Mouse (Mus musculus): ENCODE measurements around the gene Siah1a. TPM values are rescaled to one million over a fixed set of nuclear protein-coding genes. Genes with fewer than 3 reads are reported as not detected.
A peak's percentile ranks its signal among the peaks of the same experiment; 100 is the strongest.

Siah1a gene
- polyA plus RNA-seq, 1 experiment from 2014 or later: 39.7 TPM

DNA sequence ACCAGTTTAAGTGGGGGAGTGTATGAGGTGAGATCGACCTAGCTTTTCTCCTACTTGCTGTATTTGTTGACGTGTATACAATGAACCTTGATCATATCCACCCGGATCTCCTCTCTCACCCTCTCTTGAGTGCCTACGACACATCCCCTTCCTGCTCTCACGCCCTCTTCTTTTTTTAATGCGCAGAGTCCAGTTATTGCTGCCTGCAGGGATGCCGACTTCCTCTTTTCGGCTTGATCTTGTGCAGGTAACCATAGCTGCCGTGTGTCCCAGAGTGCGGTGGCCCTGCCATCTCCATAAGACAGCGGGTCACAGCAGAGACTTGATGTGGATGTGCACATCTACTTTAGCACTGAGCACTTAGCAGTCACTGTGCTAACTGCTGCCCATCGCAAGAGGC is 46.3 kb downstream of the Siah1a start:
- no peak overlapping the region for H3K4me3 ChIP-seq (ENCODE audit: control insufficient read depth in 1 of 2, insufficient read depth in 1 of 2, low read depth in 1 of 2, low read length in 2 of 2)
- no peaks in the 10 kb centered on the region for H3K9me3 ChIP-seq (ENCODE audit: control insufficient read depth, low read length)
- no peak overlapping the region for H3K27ac ChIP-seq (replicated peaks in 1 of 2; ENCODE audit: control insufficient read depth in 1 of 2, insufficient read depth in 1 of 2, low read depth in 2 of 2, low read length in 2 of 2)
- no peaks in the 10 kb centered on the region for H3K27me3 ChIP-seq (ENCODE audit: control insufficient read depth, insufficient read depth, low read length)
- no peak overlapping the region for H3K9ac ChIP-seq (ENCODE audit: low read length)
- no peak overlapping the region for H3K4me2 ChIP-seq (ENCODE audit: low read length)
- 84% methylated on average over 12 of the region's 12 CpGs for WGBS
- no peak for ATAC-seq (ENCODE audit: insufficient number of reproducible peaks, insufficient read depth, low FRiP score, low read depth)
- H3K4me1 ChIP-seq (ENCODE audit: control insufficient read depth in 2 of 2, insufficient read depth in 2 of 2, low read length in 2 of 2): peaks cover 0 to 5% of the 10 kb centered on the region in 2 experiments
- peaks cover 14% of the 10 kb centered on the region; the same call in 1 of the 2 replicates for H3K36me3 ChIP-seq (ENCODE audit: control insufficient read depth, insufficient read depth, low read length)

DNA sequence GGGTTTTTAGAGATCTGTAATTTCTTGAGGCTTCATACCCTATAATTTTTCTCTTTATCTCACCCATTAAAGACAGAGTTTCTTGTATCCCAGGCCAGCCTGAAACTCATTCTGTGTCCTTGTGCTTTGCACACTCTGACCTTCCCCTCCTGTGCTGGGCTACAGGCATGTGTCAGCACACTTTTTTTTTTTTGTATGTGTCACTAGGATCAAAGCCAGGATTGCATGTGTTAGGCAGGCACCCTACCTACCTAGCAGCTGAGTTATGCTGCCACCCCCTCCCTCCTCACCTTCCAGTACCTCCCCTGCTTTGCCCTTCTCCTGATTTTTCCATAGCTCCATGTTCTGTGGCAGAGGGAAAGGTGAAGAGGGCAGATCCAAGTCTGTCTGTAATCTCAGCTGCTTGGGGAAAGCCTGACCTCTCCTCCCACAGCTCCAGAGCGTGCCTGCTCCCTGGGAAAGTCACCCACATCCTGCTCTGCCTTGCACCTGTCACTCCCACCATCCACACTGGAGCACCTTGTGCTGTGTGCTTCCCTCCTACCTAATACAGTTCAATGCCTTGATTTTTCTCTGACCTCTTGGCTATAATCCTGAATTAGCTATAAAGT is 46.8 kb downstream of the Siah1a start:
- 28% methylated on average over 1 of the region's 1 CpGs for WGBS
- peak; percentile 35; the same call in 1 of the 2 replicates for ATAC-seq (ENCODE audit: insufficient number of reproducible peaks, insufficient read depth, low FRiP score, low read depth)
- peak overlapping the region; percentile 6 to 61; a peak in 3 of 4 replicates for H3K27ac ChIP-seq (replicated peaks in 1 of 2; ENCODE audit: control insufficient read depth in 1 of 2, insufficient read depth in 1 of 2, low read depth in 2 of 2, low read length in 2 of 2)

DNA sequence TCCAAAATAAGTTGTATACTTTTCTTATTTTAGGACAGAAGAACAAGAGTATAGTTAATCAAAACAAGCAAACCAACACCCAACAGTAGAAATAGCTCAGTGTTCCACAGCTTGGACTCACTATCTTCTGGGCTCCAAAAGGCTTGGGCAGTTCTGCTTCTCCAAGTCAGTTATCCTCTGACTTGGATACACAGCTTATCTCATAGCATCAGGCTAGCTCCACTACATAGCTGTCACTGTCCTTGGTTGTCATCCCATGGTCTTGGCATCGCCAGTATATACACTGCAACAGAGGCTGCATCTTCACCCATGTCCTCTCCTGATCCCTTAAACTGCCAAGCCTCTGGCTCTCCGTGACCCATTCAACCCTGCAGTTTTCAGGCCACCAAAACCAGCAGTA is 50.0 kb downstream of the Siah1a start:
- Histone ChIP-seq H3K27me3 (ENCODE audit: control insufficient read depth, insufficient read depth, low read length) (no peaks in the 10 kb centered on the region), H3K27ac (replicated peaks in 1 of 2; ENCODE audit: control insufficient read depth in 1 of 2, insufficient read depth in 1 of 2, low read depth in 2 of 2, low read length in 2 of 2) (no peak overlapping the region), H3K36me3 (ENCODE audit: control insufficient read depth, insufficient read depth, low read length) (peaks cover 17% of the 10 kb centered on the region; the same call in 1 of the 2 replicates), H3K4me3 (ENCODE audit: control insufficient read depth in 1 of 2, insufficient read depth in 1 of 2, low read depth in 1 of 2, low read length in 2 of 2) (no peak overlapping the region), H3K9me3 (ENCODE audit: control insufficient read depth, low read length) (no peaks in the 10 kb centered on the region), H3K4me1 (ENCODE audit: control insufficient read depth in 2 of 2, insufficient read depth in 2 of 2, low read length in 2 of 2) (peaks cover 0 to 5% of the 10 kb centered on the region in 2 experiments; a peak in 3 of 4 replicates), H3K9ac (ENCODE audit: low read length) (no peak overlapping the region), H3K4me2 (ENCODE audit: low read length) (no peak overlapping the region)
- WGBS: 92% methylated on average over 2 of the region's 2 CpGs
- ATAC-seq (ENCODE audit: insufficient number of reproducible peaks, insufficient read depth, low FRiP score, low read depth): no peak

More for the DNA sequence above, 46.8 kb downstream of the Siah1a start:
- no peak overlapping the region for H3K9ac ChIP-seq (ENCODE audit: low read length)
- no peak overlapping the region for H3K4me2 ChIP-seq (ENCODE audit: low read length)
- no peak overlapping the region for H3K4me3 ChIP-seq (ENCODE audit: control insufficient read depth in 1 of 2, insufficient read depth in 1 of 2, low read depth in 1 of 2, low read length in 2 of 2)
- peaks cover 14% of the 10 kb centered on the region; the same call in 1 of the 2 replicates for H3K36me3 ChIP-seq (ENCODE audit: control insufficient read depth, insufficient read depth, low read length)
- H3K27me3 ChIP-seq (ENCODE audit: control insufficient read depth, insufficient read depth, low read length): no peaks in the 10 kb centered on the region
- H3K9me3 ChIP-seq (ENCODE audit: control insufficient read depth, low read length): no peaks in the 10 kb centered on the region
- peaks cover 0 to 5% of the 10 kb centered on the region in 2 experiments for H3K4me1 ChIP-seq (ENCODE audit: control insufficient read depth in 2 of 2, insufficient read depth in 2 of 2, low read length in 2 of 2)

DNA sequence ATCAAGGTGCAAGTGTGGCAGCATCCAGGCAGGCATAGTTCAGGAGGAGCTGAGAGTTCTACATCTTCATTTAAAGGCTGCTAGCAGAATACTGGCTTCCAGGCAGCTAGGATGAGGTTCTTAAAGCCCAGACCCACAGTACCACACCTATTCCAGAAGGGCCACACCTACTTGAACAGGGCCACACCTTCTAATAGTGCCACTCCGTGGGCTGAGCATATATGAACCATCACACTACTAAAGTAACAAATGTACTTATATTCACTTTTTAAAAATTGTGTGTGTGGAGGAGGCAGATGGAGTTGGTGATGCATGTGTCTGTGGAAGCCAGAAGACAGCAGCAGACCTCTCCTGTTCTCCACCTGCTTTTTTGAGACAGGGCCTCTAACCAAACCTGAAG is 51.7 kb downstream of the Siah1a start:
- Histone ChIP-seq H3K9me3 (ENCODE audit: control insufficient read depth, low read length) (no peaks in the 10 kb centered on the region), H3K4me3 (ENCODE audit: control insufficient read depth in 1 of 2, insufficient read depth in 1 of 2, low read depth in 1 of 2, low read length in 2 of 2) (no peak overlapping the region), H3K4me2 (ENCODE audit: low read length) (no peak overlapping the region), H3K9ac (ENCODE audit: low read length) (no peak overlapping the region), H3K27ac (replicated peaks in 1 of 2; ENCODE audit: control insufficient read depth in 1 of 2, insufficient read depth in 1 of 2, low read depth in 2 of 2, low read length in 2 of 2) (no peak overlapping the region), H3K36me3 (ENCODE audit: control insufficient read depth, insufficient read depth, low read length) (peaks cover 20% of the 10 kb centered on the region; the same call in 1 of the 2 replicates), H3K27me3 (ENCODE audit: control insufficient read depth, insufficient read depth, low read length) (no peaks in the 10 kb centered on the region), H3K4me1 (ENCODE audit: control insufficient read depth in 2 of 2, insufficient read depth in 2 of 2, low read length in 2 of 2) (peaks cover 0 to 3% of the 10 kb centered on the region in 2 experiments; a peak in 3 of 4 replicates)
- WGBS: 80% methylated on average over 1 of the region's 1 CpGs
- ATAC-seq (ENCODE audit: insufficient number of reproducible peaks, insufficient read depth, low FRiP score, low read depth): no peak

DNA sequence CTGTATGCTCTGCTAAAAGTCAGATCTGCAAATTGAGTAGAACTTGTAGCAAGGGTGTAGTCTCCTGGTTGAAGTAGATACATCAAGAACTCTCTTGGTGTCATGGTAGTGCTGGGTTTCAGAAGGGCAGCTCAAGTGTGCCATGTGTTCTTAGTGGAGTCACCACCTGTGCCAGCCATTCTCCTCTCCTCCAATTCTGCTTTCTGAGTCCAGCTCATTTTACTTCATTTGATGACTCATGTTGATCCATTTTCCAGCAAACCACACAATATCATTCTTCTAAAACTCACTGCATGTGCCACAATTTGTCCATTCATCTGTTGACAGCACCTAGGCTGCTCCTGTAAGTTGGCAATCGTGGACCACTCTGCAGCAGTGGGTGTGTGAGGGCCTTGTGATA is 53.6 kb downstream of the Siah1a start:
- no peak overlapping the region for H3K27ac ChIP-seq (replicated peaks in 1 of 2; ENCODE audit: control insufficient read depth in 1 of 2, insufficient read depth in 1 of 2, low read depth in 2 of 2, low read length in 2 of 2)
- H3K9me3 ChIP-seq (ENCODE audit: control insufficient read depth, low read length): no peaks in the 10 kb centered on the region
- no peak for ATAC-seq (ENCODE audit: insufficient number of reproducible peaks, insufficient read depth, low FRiP score, low read depth)
- no peak overlapping the region for H3K4me3 ChIP-seq (ENCODE audit: control insufficient read depth in 1 of 2, insufficient read depth in 1 of 2, low read depth in 1 of 2, low read length in 2 of 2)
- H3K4me2 ChIP-seq (ENCODE audit: low read length): no peak overlapping the region
- 90% methylated on average over 1 of the region's 1 CpGs for WGBS
- H3K27me3 ChIP-seq (ENCODE audit: control insufficient read depth, insufficient read depth, low read length): no peaks in the 10 kb centered on the region
- peaks cover 26% of the 10 kb centered on the region; the same call in 1 of the 2 replicates for H3K36me3 ChIP-seq (ENCODE audit: control insufficient read depth, insufficient read depth, low read length)
- no peak overlapping the region for H3K9ac ChIP-seq (ENCODE audit: low read length)
- no peaks in the 10 kb centered on the region for H3K4me1 ChIP-seq (ENCODE audit: control insufficient read depth in 2 of 2, insufficient read depth in 2 of 2, low read length in 2 of 2)

DNA sequence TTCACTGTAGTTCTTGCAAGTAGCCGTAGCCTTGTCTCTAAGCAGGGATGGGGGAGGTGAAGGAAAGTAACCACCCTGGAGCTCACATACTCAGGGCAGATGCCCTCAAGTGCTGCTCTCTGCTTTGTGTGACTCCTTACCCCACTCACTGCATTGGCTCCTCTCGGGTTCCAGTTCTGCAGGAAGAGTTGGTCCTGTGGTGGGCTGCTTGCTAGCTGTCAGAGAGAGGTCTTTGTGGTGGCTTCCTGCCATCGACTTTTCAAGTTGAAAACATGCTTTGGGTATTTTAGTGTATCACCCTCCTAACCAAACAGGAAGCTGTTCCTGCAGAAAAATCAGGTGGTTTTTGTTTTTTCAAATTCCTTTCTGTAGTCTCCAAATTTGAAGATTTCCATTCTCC is 59.1 kb downstream of the Siah1a start:
- Histone ChIP-seq H3K27me3 (ENCODE audit: control insufficient read depth, insufficient read depth, low read length) (no peaks in the 10 kb centered on the region), H3K9me3 (ENCODE audit: control insufficient read depth, low read length) (no peaks in the 10 kb centered on the region), H3K27ac (replicated peaks in 1 of 2; ENCODE audit: control insufficient read depth in 1 of 2, insufficient read depth in 1 of 2, low read depth in 2 of 2, low read length in 2 of 2) (no peak overlapping the region), H3K4me2 (ENCODE audit: low read length) (no peak overlapping the region), H3K4me1 (ENCODE audit: control insufficient read depth in 2 of 2, insufficient read depth in 2 of 2, low read length in 2 of 2) (no peaks in the 10 kb centered on the region), H3K36me3 (ENCODE audit: control insufficient read depth, insufficient read depth, low read length) (peaks cover 25% of the 10 kb centered on the region), H3K9ac (ENCODE audit: low read length) (no peak overlapping the region), H3K4me3 (ENCODE audit: control insufficient read depth in 1 of 2, insufficient read depth in 1 of 2, low read depth in 1 of 2, low read length in 2 of 2) (no peak overlapping the region)
- WGBS: 73% methylated on average over 3 of the region's 3 CpGs
- ATAC-seq (ENCODE audit: insufficient number of reproducible peaks, insufficient read depth, low FRiP score, low read depth): no peak

Other genes with a start within 250 kb of the Siah1a start
- not detected in 2 replicates for gene Abcc12, start 165.2 kb downstream of the Siah1a start, polyA plus RNA-seq (2014; fragmentation: Nextera tagmentation; extraction: Ambion mirVana)
- 55.0 and 58.9 TPM in 2 replicates for gene Lonp2, start 121.9 kb downstream of the Siah1a start, polyA plus RNA-seq (2014; fragmentation: Nextera tagmentation; extraction: Ambion mirVana)
- 4.6 and 5.5 TPM in 2 replicates for gene Gm10638, start 235 bp downstream of the Siah1a start, polyA plus RNA-seq (2014; fragmentation: Nextera tagmentation; extraction: Ambion mirVana)
- 7.4 and 8.5 TPM in 2 replicates for gene N4bp1, start 139.3 kb upstream of the Siah1a start, polyA plus RNA-seq (2014; fragmentation: Nextera tagmentation; extraction: Ambion mirVana)

Data from heart, embryonic 14.5 days (tissue).